Comparison of ENCODE assay signal across 10 mouse cellular contexts in the genomic region with DNA sequence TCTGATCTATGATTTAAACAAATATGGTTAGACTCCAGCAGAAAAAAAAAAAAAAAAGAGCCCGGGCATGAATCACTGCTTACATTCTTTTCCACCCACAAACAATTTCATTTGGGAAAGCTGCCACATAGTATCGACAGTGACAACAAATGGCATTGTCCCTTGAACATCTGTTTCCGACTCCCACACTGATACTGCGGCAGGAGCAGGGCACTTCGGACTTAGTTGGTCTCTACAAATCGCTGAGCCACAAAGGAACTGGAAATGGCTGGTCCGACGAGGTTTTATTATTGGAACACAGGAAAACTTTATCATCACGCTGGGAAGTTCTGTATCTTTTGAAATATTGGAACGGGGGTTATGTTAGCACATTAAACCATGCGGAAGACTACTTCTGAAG. TPM values are rescaled to one million over a fixed set of nuclear protein-coding genes. Genes with fewer than 3 reads are reported as not detected.
DNase-seq lines count a peak whose midpoint lies in the region; ATAC-seq lines count a peak whose summit lies in the region.
"Had no signal": no experiment of that assay in that cellular context is flagged by ENCODE, and none has a peak within 500 bp of the region (broad histone marks: within the 10 kb centered on the region; RNA-seq: fewer than 3 reads in every experiment).

No protein-coding gene starts in this region.

- H3K36me3 ChIP-seq in heart, embryonic 11.5 days (ENCODE audit: control insufficient read depth, insufficient read depth, low read length), result no peaks in the 10 kb centered on the region
- no peaks in the 10 kb centered on the region for H3K36me3 ChIP-seq in forebrain, embryonic 14.5 days (ENCODE audit: control insufficient read depth, insufficient read depth, low read length)

- no peaks in the 10 kb centered on the region; the same call in 1 of the 2 replicates for H3K4me1 ChIP-seq in heart, embryonic 11.5 days (ENCODE audit: control insufficient read depth, insufficient read depth, low read length)
- H3K4me1 ChIP-seq in forebrain, embryonic 14.5 days (ENCODE audit: control insufficient read depth, insufficient read depth, low read length), result no peaks in the 10 kb centered on the region

- no peaks in the 10 kb centered on the region for H3K9me3 ChIP-seq in heart, embryonic 11.5 days (replicated peaks; ENCODE audit: control insufficient read depth, low read length)
- no peaks in the 10 kb centered on the region for H3K9me3 ChIP-seq in forebrain, embryonic 14.5 days (replicated peaks; ENCODE audit: control insufficient read depth, low read length)

- H3K27me3 ChIP-seq in heart, embryonic 11.5 days (ENCODE audit: control insufficient read depth, insufficient read depth, low read length), result no peaks in the 10 kb centered on the region
- peaks cover 21% of the 10 kb centered on the region for H3K27me3 ChIP-seq in forebrain, embryonic 14.5 days (replicated peaks; ENCODE audit: control insufficient read depth, insufficient read depth, low read length)
- H3K27me3 ChIP-seq: CH12.LX had no signal

- peak; percentile 93 for DNase-seq in heart, adult 11 months
- DNase-seq in Muller cell, postnatal 12 days (ENCODE audit: inconsistent ontology term), result peak; percentile 94
- peak; percentile 28 to 65 for DNase-seq in heart, adult 9 months (ENCODE audit: low spot score in 2 of 2)
- peak; percentile 7 to 10 for DNase-seq in layer of hippocampus, postnatal 14 days (ENCODE audit: low spot score in 2 of 2)
- no peak for DNase-seq in spleen, postnatal 36 days (ENCODE audit: low spot score in 2 of 2)
- DNase-seq in forebrain, embryonic 14.5 days (ENCODE audit: low spot score), result no peak

- H3K4me3 ChIP-seq in heart, embryonic 11.5 days (ENCODE audit: low read depth, low read length), result no peak overlapping the region
- no peak overlapping the region for H3K4me3 ChIP-seq in forebrain, embryonic 14.5 days (ENCODE audit: low read depth, low read length)

- no peak overlapping the region for H3K27ac ChIP-seq in heart, embryonic 11.5 days (ENCODE audit: low read depth, low read length)
- H3K27ac ChIP-seq in forebrain, embryonic 14.5 days (ENCODE audit: low read depth, low read length), result no peak overlapping the region

- WGBS in heart, embryonic 11.5 days (ENCODE audit: insufficient replicate concordance), result 47% methylated on average over 11 of the region's 11 CpGs
- WGBS in forebrain, embryonic 14.5 days, result 74% methylated on average over 11 of the region's 11 CpGs

- ATAC-seq in heart, embryonic 11.5 days (replicated peaks; ENCODE audit: insufficient number of reproducible peaks, low FRiP score, low TSS enrichment), result no peak
- ATAC-seq in forebrain, embryonic 14.5 days, result no peak
- ATAC-seq in erythroblast, adult 5-6 weeks (replicated peaks; ENCODE audit: low FRiP score, poor library complexity, severe bottlenecking), result no peak

- H3K9ac ChIP-seq in heart, embryonic 11.5 days (ENCODE audit: low read depth, low read length), result no peak overlapping the region
- H3K9ac ChIP-seq in forebrain, embryonic 14.5 days (ENCODE audit: low read length), result no peak overlapping the region

- H3K4me2 ChIP-seq in heart, embryonic 11.5 days, result no peak overlapping the region
- H3K4me2 ChIP-seq in forebrain, embryonic 14.5 days (ENCODE audit: low read length), result no peak overlapping the region

RNA-seq across cellular contexts. Expression of a gene that starts 44.8 kb away (rescaled TPM):
- 0.14 TPM in 2 replicates for polyA plus RNA-seq in heart, embryonic 11.5 days (2014; fragmentation: Nextera tagmentation; extraction: Ambion mirVana)
- not detected for total RNA-seq in layer of hippocampus, postnatal 14 days (2021)
- polyA plus RNA-seq in forebrain, embryonic 14.5 days (2014; fragmentation: Nextera tagmentation; extraction: Ambion mirVana), result 0.17 and 0.30 TPM in 2 replicates
- total RNA-seq in erythroblast, adult 5-6 weeks (2015; ENCODE audit: low replicate concordance), result not detected in 2 replicates
- not detected in 2 replicates for total RNA-seq in erythroblast, adult 5-6 weeks (2017; ENCODE audit: low replicate concordance)
- total RNA-seq: layer of hippocampus, postnatal 10 days had no signal

Comparison
In these comparisons a context has a peak if more than half of its experiments do, and no peak if none do; other contexts are left out.
1. DNase-seq: peak in heart, adult 11 months (single experiment), Muller cell, postnatal 12 days (single experiment), heart, adult 9 months (2 of 2) and layer of hippocampus, postnatal 14 days (2 of 2); none in spleen, postnatal 36 days (0 of 2) and forebrain, embryonic 14.5 days (single experiment).